Mouse (Mus musculus) large intestine, adult 2 months (tissue): Measurements from ENCODE around the gene 1700008O03Rik. TPM values are rescaled to one million over a fixed set of nuclear protein-coding genes. Genes with fewer than 3 reads are reported as not detected.
A peak's percentile ranks its signal among the peaks of the same experiment; 100 is the strongest.

Source experiments
- DNase-seq: peaks from one replicate; pipeline ENCODE4 v3.0.0-alpha.2; 2012; ENCODE audit warnings: low read depth, low spot score
- WGBS: fragments of 180-500 bp; shearing (Covaris S2); methylation state at CpG from one replicate; pipeline ENCODE4 v1.1.7; 2018; 5-methylcytosine and 5-hydroxymethylcytosine counted together
- polyA plus RNA-seq: library from polyadenylated mRNA; depleted of rRNA; stranded (reverse); fragments of >200 nt; gene quantifications from 2 replicates; pipeline ENCODE4 v1.2.3, GENCODE M21; 2012

1700008O03Rik gene
- polyA plus RNA-seq, 1 experiment, result 0.95 TPM

- 7% methylated on average over 71 of the region's 71 CpGs for WGBS
Measured at GRCm38 (mm10) chr7:44351881-44352749, 33.5 kb downstream of the 1700008O03Rik start.

GRCm38 (mm10) chr7:44350957-44351711 lies 34.5 kb downstream of the 1700008O03Rik start:
- WGBS, result 8% methylated on average over 25 of the region's 25 CpGs
- peak; percentile 63 for DNase-seq

More at GRCm38 (mm10) chr7:44351881-44352749, 33.5 kb downstream of the 1700008O03Rik start:
- DNase-seq, result no peak

- no peak for DNase-seq
- WGBS, result 23% methylated on average over 3 of the region's 3 CpGs
Measured at GRCm38 (mm10) chr7:44349043-44349442, 36.6 kb downstream of the 1700008O03Rik start.

- 56% methylated on average over 12 of the region's 12 CpGs for WGBS
- no peak for DNase-seq
Measured at GRCm38 (mm10) chr7:44344622-44345021, 41.0 kb downstream of the 1700008O03Rik start.

- 18% methylated on average over 11 of the region's 11 CpGs for WGBS
Measured at GRCm38 (mm10) chr7:44343459-44344015, 42.1 kb downstream of the 1700008O03Rik start.

GRCm38 (mm10) chr7:44341714-44342113 lies 43.9 kb downstream of the 1700008O03Rik start:
- WGBS, result 57% methylated on average over 5 of the region's 5 CpGs
- DNase-seq, result no peak

More at GRCm38 (mm10) chr7:44343459-44344015, 42.1 kb downstream of the 1700008O03Rik start:
- no peak for DNase-seq

GRCm38 (mm10) chr7:44341119-44341518 lies 44.5 kb downstream of the 1700008O03Rik start:
- no peak for DNase-seq
- WGBS, result 86% methylated on average over 10 of the region's 10 CpGs

- 56% methylated on average over 6 of the region's 6 CpGs for WGBS
Measured at GRCm38 (mm10) chr7:44340226-44340625, 45.4 kb downstream of the 1700008O03Rik start.

GRCm38 (mm10) chr7:44337121-44337849 lies 48.3 kb downstream of the 1700008O03Rik start:
- WGBS, result 8% methylated on average over 32 of the region's 32 CpGs
- DNase-seq, result no peak

More at GRCm38 (mm10) chr7:44340226-44340625, 45.4 kb downstream of the 1700008O03Rik start:
- DNase-seq, result no peak

- WGBS, result 5% methylated on average over 42 of the region's 54 CpGs
- no peak for DNase-seq
Measured at GRCm38 (mm10) chr7:44336046-44337021, 49.3 kb downstream of the 1700008O03Rik start.

GRCm38 (mm10) chr7:44335031-44335878 lies 50.4 kb downstream of the 1700008O03Rik start:
- no peak for DNase-seq
- WGBS, result 5% methylated on average over 39 of the region's 40 CpGs

GRCm38 (mm10) chr7:44334139-44334538 lies 51.5 kb downstream of the 1700008O03Rik start:
- no peak for DNase-seq
- 65% methylated on average over 14 of the region's 14 CpGs for WGBS

GRCm38 (mm10) chr7:44332336-44332735 lies 53.3 kb downstream of the 1700008O03Rik start:
- WGBS, result 39% methylated on average over 3 of the region's 3 CpGs
- no peak for DNase-seq

- 42% methylated on average over 6 of the region's 6 CpGs for WGBS
- no peak for DNase-seq
Measured at GRCm38 (mm10) chr7:44326614-44327013, 59.0 kb downstream of the 1700008O03Rik start.

GRCm38 (mm10) chr7:44322290-44322689 lies 63.3 kb downstream of the 1700008O03Rik start:
- 82% methylated on average over 1 of the region's 1 CpGs for WGBS
- DNase-seq, result no peak

GRCm38 (mm10) chr7:44320886-44321285 lies 64.7 kb downstream of the 1700008O03Rik start:
- WGBS, result 43% methylated on average over 8 of the region's 8 CpGs
- no peak for DNase-seq

- WGBS, result 22% methylated on average over 4 of the region's 4 CpGs
- DNase-seq, result no peak
Measured at GRCm38 (mm10) chr7:44317913-44318312, 67.7 kb downstream of the 1700008O03Rik start.
